Mouse (Mus musculus): ENCODE results near the gene 2610528J11Rik.

- TF ChIP-seq CTCF (IDR thresholded peaks at IDR 0.05; ENCODE audit: low read depth, low read length) (no peak), POLR2AphosphoS5 (IDR thresholded peaks at IDR 0.05; ENCODE audit: insufficient replicate concordance, low read depth, low read length) (no peak)
Measured at GRCm38 (mm10) chr4:118569320-118569719, 42.5 kb downstream of the 2610528J11Rik start.

Measured in G1E (cell line).